Mouse (Mus musculus) lung, adult 2 months (tissue): ENCODE measurements around the gene Zfyve21. TPM values are rescaled to one million over a fixed set of nuclear protein-coding genes. Genes with fewer than 3 reads are reported as not detected.

Experiments
- DNase-seq: peaks from one replicate; pipeline ENCODE4 v3.0.0; 2022
- H3K4me1 ChIP-seq: fragments of 200-500 bp; 2 replicates; pipeline ENCODE4 v1.6.1; 2011; ENCODE audit warnings: low read length; ENCODE audit not compliant: control insufficient read depth, insufficient read depth
- H3K4me3 ChIP-seq: fragments of 200-500 bp; replicated peaks from 2 replicates; pipeline ENCODE3; 2011; ENCODE audit warnings: low read depth, mild to moderate bottlenecking, control low read depth, low read length; ENCODE audit errors: extremely low read depth
- CTCF ChIP-seq: fragments of 200-500 bp; IDR thresholded peaks from 2 replicates; pipeline ENCODE4 v1.5.1; 2011; ENCODE audit warnings: mild to moderate bottlenecking, low read length, control low read depth; ENCODE audit not compliant: insufficient read depth
- POLR2A ChIP-seq: fragments of 200-500 bp; IDR thresholded peaks from 2 replicates; pipeline ENCODE4 v1.6.1; 2011; ENCODE audit warnings: low read depth, mild to moderate bottlenecking, control low read depth, low read length, borderline replicate concordance; ENCODE audit errors: extremely low read depth
- WGBS: fragments of 180-500 bp; shearing (Covaris S2); methylation state at CpG from one replicate; pipeline ENCODE4 v1.1.7; 2018; 5-methylcytosine and 5-hydroxymethylcytosine counted together
- polyA plus RNA-seq: library from polyadenylated mRNA; depleted of rRNA; stranded (reverse); fragments of >200 nt; gene quantifications from 2 replicates; pipeline ENCODE4 v1.2.3, GENCODE M21; 2012

Zfyve21 gene
- polyA plus RNA-seq, 1 experiment = 79.8 TPM

DNA sequence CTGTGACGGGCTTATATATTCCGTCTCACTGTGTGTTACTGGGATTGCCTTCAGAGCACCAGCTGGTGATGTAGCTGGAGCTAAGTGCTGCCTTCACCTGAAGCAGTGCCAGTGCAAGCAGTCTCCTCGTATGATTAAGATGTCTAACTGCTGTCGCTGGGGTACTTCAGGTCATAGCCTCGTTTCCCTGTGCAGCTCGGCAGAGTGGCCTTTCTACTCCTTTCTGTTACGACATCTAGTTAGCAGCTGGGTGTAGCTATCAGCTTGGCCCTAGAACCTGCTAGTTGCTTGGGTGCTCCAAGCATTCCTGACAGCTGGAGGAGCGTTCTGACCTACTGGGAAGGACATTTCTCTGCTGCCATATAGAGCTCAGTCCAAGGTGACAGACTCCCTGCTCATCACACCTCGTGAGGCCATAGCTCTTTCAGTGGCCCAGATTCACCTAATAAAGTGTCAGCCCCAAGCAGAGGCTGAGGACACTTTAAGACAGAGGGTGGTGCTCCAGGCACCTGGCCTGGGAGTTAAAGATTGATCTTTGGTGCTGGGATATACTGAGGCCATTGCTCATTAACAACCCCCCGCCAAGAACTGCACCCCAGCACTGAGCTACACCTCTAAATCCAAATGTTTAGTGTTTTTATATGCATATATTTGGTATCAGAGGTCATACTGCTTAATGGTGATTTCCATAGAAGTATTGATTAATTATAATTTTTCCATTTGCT lies 13.3 kb upstream of the Zfyve21 start:
- H3K4me3 ChIP-seq = no peak overlapping the region
- no peaks in the 10 kb centered on the region for H3K4me1 ChIP-seq
- TF ChIP-seq POLR2A = no peak
- no peak for TF ChIP-seq CTCF
- WGBS = 72% methylated on average over 10 of the region's 10 CpGs
- no peak for DNase-seq

DNA sequence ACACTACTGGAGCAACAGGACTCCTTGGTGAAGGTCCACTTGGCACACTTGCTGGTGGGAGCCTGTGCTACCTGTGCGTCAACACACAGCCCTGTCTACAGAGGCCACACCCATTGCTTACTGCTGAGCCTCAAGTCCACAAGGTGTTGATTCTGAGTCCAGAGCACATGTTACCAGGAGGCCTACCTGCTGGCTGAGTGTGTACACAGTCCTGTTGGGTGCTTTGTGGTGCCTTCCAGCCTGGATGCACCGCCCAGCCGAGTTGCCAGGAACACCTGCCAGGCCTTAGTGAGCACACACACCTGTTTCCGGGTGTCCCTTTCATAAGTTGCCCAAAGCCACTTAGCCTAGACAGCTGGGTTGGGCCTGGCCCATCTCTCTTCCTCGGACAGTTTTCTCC lies 10.4 kb upstream of the Zfyve21 start:
- Histone ChIP-seq H3K4me1 (no peaks in the 10 kb centered on the region), H3K4me3 (no peak overlapping the region)
- 71% methylated on average over 5 of the region's 5 CpGs for WGBS
- no peak for TF ChIP-seq POLR2A
- no peak for DNase-seq

DNA sequence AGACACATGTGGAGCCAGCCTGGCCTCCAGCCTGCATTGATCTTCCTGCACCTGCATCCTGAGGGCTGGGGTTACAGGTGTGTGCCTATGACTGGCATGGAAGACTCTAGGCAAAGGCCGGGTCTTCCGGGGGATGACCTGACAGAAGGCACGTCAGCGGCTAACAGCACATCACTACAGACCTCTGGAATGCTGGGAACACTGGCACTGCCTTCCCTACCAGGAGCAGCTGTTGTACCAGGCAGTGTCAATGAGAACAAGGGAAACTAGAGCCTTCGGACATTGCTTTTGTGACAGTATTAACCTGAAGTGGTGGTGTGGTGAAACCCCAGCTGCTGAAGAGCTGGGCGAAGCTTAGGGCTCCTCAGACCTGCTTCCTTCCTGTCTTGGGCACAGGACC lies 5.2 kb upstream of the Zfyve21 start:
- no peak for DNase-seq
- TF ChIP-seq CTCF = no peak
- TF ChIP-seq POLR2A = no peak
- 86% methylated on average over 6 of the region's 6 CpGs for WGBS
- H3K4me1 ChIP-seq = peaks cover 8% of the 10 kb centered on the region
- no peak overlapping the region for H3K4me3 ChIP-seq

DNA sequence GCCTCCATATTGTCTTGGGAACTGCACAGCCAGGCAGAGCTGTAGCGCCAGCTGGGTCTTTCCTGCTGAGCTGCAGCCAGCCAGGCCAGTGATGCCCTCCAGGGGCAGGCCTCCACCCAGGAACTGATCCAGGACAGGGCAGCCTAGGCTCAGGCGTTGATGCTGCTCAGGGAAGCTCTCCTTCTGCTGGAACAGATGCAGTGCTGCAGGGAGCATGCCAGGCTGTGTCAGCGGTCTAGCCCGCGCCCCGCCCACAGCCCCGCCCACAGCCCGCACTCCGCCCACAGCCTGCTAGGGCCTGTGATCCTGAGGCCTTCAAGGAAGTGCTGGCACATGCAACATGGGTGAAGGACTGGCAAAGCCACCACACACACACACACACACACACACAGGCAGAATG lies 4.2 kb upstream of the Zfyve21 start:
- TF ChIP-seq POLR2A (no peak), CTCF (0 out of 2 replicates have a peak, but pooled peaks have one; percentile 2)
- DNase-seq = peak; percentile 49
- WGBS = under 1% methylated on average over 9 of the region's 9 CpGs
- H3K4me1 ChIP-seq = peaks cover 8% of the 10 kb centered on the region
- H3K4me3 ChIP-seq = no peak overlapping the region

DNA sequence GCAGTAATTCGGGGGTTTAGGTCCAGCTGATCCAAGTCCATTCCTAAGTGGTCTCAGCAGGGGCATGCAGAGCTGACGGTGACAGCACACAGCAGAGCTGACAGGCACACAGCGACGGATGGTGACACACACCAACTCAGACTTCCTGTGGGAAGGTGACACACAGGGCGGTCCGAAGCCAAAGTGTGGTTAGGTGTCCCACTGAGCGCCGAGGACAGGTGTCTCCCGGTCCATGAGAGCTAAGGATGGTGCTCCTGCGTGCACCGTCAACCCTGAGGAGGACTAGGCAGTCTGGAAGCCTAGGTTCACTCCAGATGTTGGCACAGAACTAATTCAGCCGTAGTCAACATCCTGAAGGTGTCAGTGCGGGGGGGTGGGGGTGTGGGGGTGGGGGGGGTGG lies 1.9 kb upstream of the Zfyve21 start:
- TF ChIP-seq POLR2A = no peak
- TF ChIP-seq CTCF = no peak
- H3K4me3 ChIP-seq = no peak overlapping the region
- WGBS = 82% methylated on average over 13 of the region's 13 CpGs

DNA sequence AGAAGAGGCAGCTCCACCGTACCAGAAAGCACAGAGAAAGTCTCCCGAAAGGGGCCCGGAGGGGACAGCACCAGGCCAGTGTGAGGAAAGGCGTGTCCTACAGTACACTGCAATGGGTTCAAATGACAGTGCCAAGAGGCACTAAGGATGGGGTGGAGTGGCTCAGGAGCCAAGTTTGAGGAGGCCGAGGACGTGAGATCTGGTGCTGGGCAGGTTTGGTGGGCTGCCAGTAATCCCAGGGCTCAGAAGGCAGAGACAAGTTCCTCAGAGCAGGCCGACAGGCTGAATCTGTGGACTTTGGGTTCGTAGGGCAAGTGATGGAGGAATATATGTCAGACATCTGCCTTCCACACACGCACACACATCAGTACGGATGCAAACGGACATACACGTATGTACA lies 1.4 kb upstream of the Zfyve21 start:
- H3K4me3 ChIP-seq = no peak overlapping the region
- no peak for DNase-seq
- TF ChIP-seq POLR2A (no peak), CTCF (no peak)
- H3K4me1 ChIP-seq = peaks cover 16% of the 10 kb centered on the region
- 60% methylated on average over 12 of the region's 12 CpGs for WGBS

More for the DNA sequence above, 1.9 kb upstream of the Zfyve21 start:
- peaks cover 16% of the 10 kb centered on the region for H3K4me1 ChIP-seq
- DNase-seq = no peak

DNA sequence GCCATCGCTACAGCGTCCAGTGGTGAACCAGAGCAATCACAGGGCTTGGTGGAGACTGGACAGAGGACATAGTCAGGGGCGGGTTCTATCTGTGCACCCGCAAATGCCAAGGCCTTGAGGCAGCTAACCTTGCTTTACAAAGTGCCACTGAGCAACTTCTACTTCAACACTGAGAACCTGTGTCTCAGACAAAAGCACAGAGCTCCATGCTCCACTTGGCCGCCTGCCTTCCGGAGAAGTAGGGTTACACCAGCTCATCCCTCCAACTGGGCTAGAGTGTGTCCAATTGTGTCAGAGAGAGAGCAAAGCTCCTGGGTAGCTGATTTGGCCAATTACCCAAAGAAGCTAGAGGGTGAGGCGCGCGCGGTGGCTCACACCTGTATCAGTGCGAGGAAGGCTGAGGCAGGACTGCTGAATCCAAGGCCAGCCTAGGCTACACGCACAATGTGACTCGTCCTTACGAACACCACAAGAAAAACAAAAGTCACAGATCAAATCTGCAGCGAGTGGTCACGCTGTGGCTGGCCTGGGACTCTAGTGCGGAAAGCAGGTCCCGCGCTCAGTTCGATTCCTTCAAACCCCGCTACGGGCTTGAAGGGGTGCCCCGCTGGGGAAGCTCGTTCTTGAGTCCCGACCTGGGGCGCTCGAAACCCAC lies 732 bp upstream of the Zfyve21 start:
- 3% methylated on average over 27 of the region's 27 CpGs for WGBS
- DNase-seq = no peak
- no peak for TF ChIP-seq POLR2A
- TF ChIP-seq CTCF = no peak
- Histone ChIP-seq H3K4me3 (peak overlapping the region; percentile 60), H3K4me1 (peaks cover 16% of the 10 kb centered on the region)

DNA sequence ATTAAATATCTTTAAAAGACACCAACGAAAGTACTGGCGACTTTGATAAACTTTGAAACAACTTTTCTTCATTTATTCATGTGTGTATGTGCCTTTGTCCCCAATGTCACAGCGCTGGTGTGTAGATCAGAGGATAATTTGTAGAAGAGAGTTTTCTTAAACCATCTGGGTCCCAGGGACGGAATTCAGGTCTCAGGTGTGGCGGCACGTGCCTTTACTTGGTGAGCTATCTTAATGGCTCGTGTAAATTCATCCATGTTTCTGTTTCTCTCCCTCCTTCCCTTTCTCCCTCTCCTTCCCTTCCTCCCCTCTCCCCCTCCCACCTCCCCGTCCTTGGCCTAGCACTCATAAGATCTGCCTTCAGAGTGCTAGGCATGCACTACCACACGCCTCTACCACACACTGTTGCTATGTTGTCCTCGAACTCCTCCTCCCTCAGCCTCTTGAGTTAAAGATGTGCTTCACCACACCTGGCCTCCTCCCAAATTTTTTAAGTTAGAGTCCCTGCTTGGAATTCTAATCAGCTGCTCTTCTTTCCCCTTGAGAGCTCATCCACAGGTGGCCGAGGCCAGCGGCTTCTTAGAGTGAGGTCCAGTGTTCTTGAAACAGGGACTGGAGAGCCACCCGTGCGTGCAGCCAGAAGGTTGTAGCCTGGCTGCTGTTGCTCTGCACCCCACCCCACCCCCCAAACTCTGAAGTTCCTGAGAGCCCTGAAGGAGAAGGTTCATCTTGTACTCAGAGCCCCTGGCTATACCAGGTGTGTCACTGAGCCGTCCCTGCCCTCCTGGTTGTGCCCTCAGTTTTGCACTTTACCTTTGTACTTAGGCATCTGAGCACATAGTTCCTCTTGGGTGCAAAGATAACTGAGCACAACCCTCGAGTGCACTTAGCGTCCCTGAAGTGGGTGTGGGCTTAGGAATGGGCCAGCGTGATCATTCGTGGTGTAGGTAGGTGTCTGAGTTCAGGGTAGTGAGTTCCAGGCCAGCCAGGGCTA lies 1.1 kb downstream of the Zfyve21 start:
- peak overlapping the region; percentile 72 for H3K4me3 ChIP-seq
- 26% methylated on average over 19 of the region's 19 CpGs for WGBS
- TF ChIP-seq CTCF (no peak), POLR2A (no peak)
- H3K4me1 ChIP-seq = peaks cover 13% of the 10 kb centered on the region; the same call in 1 of the 2 replicates
- peak; percentile 38 for DNase-seq

DNA sequence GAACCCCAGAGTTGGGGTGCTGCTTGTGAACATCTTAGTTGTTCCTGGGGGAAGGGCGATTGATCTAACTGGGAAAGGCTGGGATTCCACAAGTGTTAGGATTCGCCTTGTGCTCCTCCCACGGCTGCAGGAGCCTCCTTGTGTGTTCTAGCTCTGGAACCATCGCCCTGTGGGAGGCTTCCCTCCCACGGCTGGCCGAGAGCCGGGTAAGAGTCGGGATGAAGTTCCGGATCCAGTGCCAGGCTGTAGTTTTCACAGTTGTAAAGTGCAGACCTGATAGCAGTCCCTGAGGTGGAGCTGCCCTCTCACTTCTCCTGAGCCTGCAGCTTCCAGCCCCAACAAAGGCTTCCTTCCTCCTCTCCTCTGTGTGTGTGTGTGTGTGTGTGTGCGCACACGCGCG lies 2.6 kb downstream of the Zfyve21 start:
- no peak overlapping the region for H3K4me3 ChIP-seq
- TF ChIP-seq CTCF (no peak), POLR2A (no peak)
- peaks cover 13% of the 10 kb centered on the region; the same call in 1 of the 2 replicates for H3K4me1 ChIP-seq
- 52% methylated on average over 13 of the region's 13 CpGs for WGBS
- no peak for DNase-seq

DNA sequence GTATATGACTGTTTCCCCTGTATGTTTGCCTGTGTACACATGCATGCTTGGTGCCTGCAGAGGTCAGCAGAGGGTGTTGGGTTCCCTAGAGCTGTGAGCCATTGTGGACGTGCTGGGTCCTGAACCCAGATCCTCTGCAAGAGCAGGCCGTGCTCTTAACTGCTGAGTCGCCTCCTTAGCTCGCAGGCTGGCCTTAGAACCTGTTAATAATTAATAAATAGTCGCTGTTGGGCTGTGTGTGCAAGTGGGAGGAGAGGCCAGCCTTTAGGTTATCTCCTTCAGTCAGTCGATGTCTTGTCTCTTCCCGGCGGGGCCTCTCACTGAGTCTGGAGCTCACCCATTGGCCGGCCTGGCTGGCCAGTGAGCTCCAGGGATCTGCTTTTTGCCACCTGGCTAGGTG lies 3.0 kb downstream of the Zfyve21 start:
- 62% methylated on average over 9 of the region's 9 CpGs for WGBS
- no peak for DNase-seq
- H3K4me3 ChIP-seq = no peak overlapping the region
- peaks cover 13% of the 10 kb centered on the region; the same call in 1 of the 2 replicates for H3K4me1 ChIP-seq
- TF ChIP-seq POLR2A (no peak), CTCF (no peak)
